Mouse (Mus musculus) megakaryocyte, embryonic 14.5 days (primary cell): ENCODE measurements around the gene Phf21a.

Experiments used
- FLI1 ChIP-seq: IDR thresholded peaks from 2 replicates; pipeline ENCODE4 v1.6.1; 2012; ENCODE audit warnings: low read length, inconsistent platforms, mixed read lengths
- GATA1 ChIP-seq: IDR thresholded peaks from 3 replicates; pipeline ENCODE4 v1.6.1; 2012; ENCODE audit warnings: mixed read lengths, low read length, inconsistent platforms, borderline replicate concordance

- TF ChIP-seq GATA1 (no peak), FLI1 (no peak)
Measured at GRCm38 (mm10) chr2:92400682-92401081, 307.8 kb downstream of the Phf21a start.
